Mouse (Mus musculus) neural tube, embryonic 13.5 days (tissue): ENCODE results near the gene Pdcd6. TPM values are rescaled to one million over a fixed set of nuclear protein-coding genes. Genes with fewer than 3 reads are reported as not detected.

Experiments
- ATAC-seq: fragments of 200-750 bp; cut with Nextera tagmentation; 2 replicates; pipeline ENCODE4 v1.8.0; 2017; ENCODE audit warnings: low read depth, mild to moderate bottlenecking, moderate TSS enrichment, moderate library complexity
- H3K27ac ChIP-seq: fragments of 300-500 bp; sonication (generic); replicated peaks from 2 replicates; pipeline ENCODE4 v1.5.1; 2015; ENCODE audit warnings: moderate library complexity, mild to moderate bottlenecking, inconsistent platforms
- H3K27me3 ChIP-seq: fragments of 300-500 bp; sonication (generic); 2 replicates; pipeline ENCODE4 v1.6.1; 2015; ENCODE audit warnings: mild to moderate bottlenecking, inconsistent platforms
- H3K36me3 ChIP-seq: fragments of 300-500 bp; sonication (generic); 2 replicates; pipeline ENCODE4 v1.6.1; 2015; ENCODE audit warnings: mild to moderate bottlenecking, inconsistent platforms
- H3K4me1 ChIP-seq: fragments of 300-500 bp; sonication (generic); replicated peaks from 2 replicates; pipeline ENCODE4 v1.6.1; 2015; ENCODE audit warnings: inconsistent platforms
- H3K4me2 ChIP-seq: fragments of 300-500 bp; sonication (generic); 2 replicates; pipeline ENCODE4 v1.6.1; 2015; ENCODE audit warnings: inconsistent platforms, mild to moderate bottlenecking, moderate library complexity
- H3K4me3 ChIP-seq: fragments of 300-500 bp; sonication (generic); 2 replicates; pipeline ENCODE4 v1.5.1; 2015; ENCODE audit warnings: mild to moderate bottlenecking, inconsistent platforms
- H3K9ac ChIP-seq: fragments of 300-500 bp; sonication (generic); 2 replicates; pipeline ENCODE4 v1.6.1; 2015; ENCODE audit warnings: moderate library complexity, mild to moderate bottlenecking, inconsistent platforms
- H3K9me3 ChIP-seq: fragments of 300-500 bp; sonication (generic); 2 replicates; pipeline ENCODE4 v1.6.1; 2016; ENCODE audit warnings: inconsistent platforms
- WGBS: fragments of 180-500 bp; shearing (Covaris S2); methylation state at CpG from one replicate; pipeline ENCODE4 v1.1.7; 2015; 5-methylcytosine and 5-hydroxymethylcytosine counted together
- polyA plus RNA-seq: library from polyadenylated mRNA; unstranded; fragments of >200 nt; fragmentation: Nextera tagmentation; extraction: Ambion mirVana; gene quantifications from 2 replicates; pipeline ENCODE4 v1.2.1, GENCODE M21; 2015

Gene Pdcd6
- polyA plus RNA-seq, 1 experiment from 2014 or later, result 108 TPM

GRCm38 (mm10) chr13:74259460-74260230 lies 57.7 kb downstream of the Pdcd6 start:
- Histone ChIP-seq H3K27me3 (no peaks in the 10 kb centered on the region), H3K9me3 (no peaks in the 10 kb centered on the region), H3K4me2 (peak overlapping the region; percentile 89), H3K4me1 (peaks cover 7% of the 10 kb centered on the region), H3K4me3 (peak overlapping the region; percentile 51), H3K9ac (peak overlapping the region; percentile 73), H3K27ac (no peak overlapping the region), H3K36me3 (no peaks in the 10 kb centered on the region)
- 3% methylated on average over 35 of the region's 35 CpGs for WGBS
- peak; percentile 88 for ATAC-seq

Other genes with a start within 250 kb of the Pdcd6 start
- 0.06 and 0.17 TPM in 2 replicates for gene Slc9a3, start 196.1 kb downstream of the Pdcd6 start, polyA plus RNA-seq
- gene Exoc3, start 108.8 kb downstream of the Pdcd6 start, polyA plus RNA-seq, result 90.5 and 101 TPM in 2 replicates
- 0.22 and 0.36 TPM in 2 replicates for gene Ahrr, start 25.2 kb downstream of the Pdcd6 start, polyA plus RNA-seq
- 199 and 276 TPM in 2 replicates for gene Sdha, start 32.7 kb upstream of the Pdcd6 start, polyA plus RNA-seq
- 49.5 and 50.1 TPM in 2 replicates for gene Ccdc127, start 32.7 kb upstream of the Pdcd6 start, polyA plus RNA-seq
- gene Lrrc14b, start 46.4 kb upstream of the Pdcd6 start, polyA plus RNA-seq, result not detected in 2 replicates
- 5.8 and 6.2 TPM in 2 replicates for gene Zfp72, start 73.3 kb upstream of the Pdcd6 start, polyA plus RNA-seq
- gene Ftl1-ps1, start 82.1 kb upstream of the Pdcd6 start, polyA plus RNA-seq, result 113 and 154 TPM in 2 replicates
- 17.6 and 23.7 TPM in 2 replicates for gene Zfp825, start 176.4 kb upstream of the Pdcd6 start, polyA plus RNA-seq